In genomic region chr1:144149997-144150396, GRCm38 (mm10) we compare ENCODE assay signal across 20 mouse cellular contexts. TPM values are rescaled to one million over a fixed set of nuclear protein-coding genes. Genes with fewer than 3 reads are reported as not detected.
A peak's percentile ranks its signal among the peaks of the same experiment; 100 is the strongest.
DNase-seq lines count a peak whose midpoint lies in the region; TF ChIP-seq lines count a peak whose summit lies in the region.
"Had no signal": no experiment of that assay in that cellular context is flagged by ENCODE, and none has a peak within 500 bp of the region (broad histone marks: within the 10 kb centered on the region; RNA-seq: fewer than 3 reads in every experiment).

No protein-coding gene starts in this region.

- H3K36me3 ChIP-seq in CH12.LX (replicated peaks in 1 of 2; ENCODE audit: control insufficient read depth in 1 of 2, insufficient read depth in 1 of 2, low read length in 1 of 2) (peaks cover 21 to 65% of the 10 kb centered on the region in 2 experiments), MEL (ENCODE audit: control insufficient read depth in 1 of 2, insufficient read depth in 2 of 2, low read length in 2 of 2) (no peaks in the 10 kb centered on the region)
- H3K36me3 ChIP-seq: G1E had no signal

- H3K79me2 ChIP-seq in CH12.LX (replicated peaks; ENCODE audit: control insufficient read depth, extremely low read depth, insufficient read depth, poor library complexity, severe bottlenecking) (peaks cover 31% of the 10 kb centered on the region), MEL (ENCODE audit: control insufficient read depth, insufficient read depth, low read length, poor library complexity) (no peaks in the 10 kb centered on the region)

- no peak overlapping the region for H3K4me3 ChIP-seq in CH12.LX (replicated peaks in 1 of 3; ENCODE audit: low read depth in 2 of 3, low read length in 2 of 3, poor library complexity in 1 of 3)
- no peak overlapping the region for H3K4me3 ChIP-seq in MEL (ENCODE audit: control insufficient read depth in 1 of 2, insufficient read depth in 1 of 2, low read depth in 2 of 2, low read length in 2 of 2)

- H3K27ac ChIP-seq in CH12.LX (ENCODE audit: insufficient read depth, low read depth): no peak overlapping the region
- no peak overlapping the region for H3K27ac ChIP-seq in MEL (ENCODE audit: control insufficient read depth, low read depth, low read length)

- no peaks in the 10 kb centered on the region for H3K27me3 ChIP-seq in CH12.LX (replicated peaks)
- no peaks in the 10 kb centered on the region for H3K27me3 ChIP-seq in MEL (ENCODE audit: control insufficient read depth in 1 of 2, insufficient read depth in 2 of 2, low read length in 2 of 2)

- no peak for TF ChIP-seq CTCF in CH12.LX (conservative IDR thresholded peaks at IDR 0.05 in 1 of 2, IDR thresholded peaks at IDR 0.05 in 1 of 2; ENCODE audit: low read depth in 2 of 2, low read length in 2 of 2)
- TF ChIP-seq CTCF in MEL (IDR thresholded peaks at IDR 0.05 in 2 of 3, conservative IDR thresholded peaks at IDR 0.05 in 1 of 3; ENCODE audit: control insufficient read depth in 1 of 3, insufficient read depth in 1 of 3, low read depth in 2 of 3, low read length in 3 of 3, poor library complexity in 1 of 3, severe bottlenecking in 1 of 3): no peak

- H3K9ac ChIP-seq in CH12.LX (ENCODE audit: insufficient read depth, low read depth): no peak overlapping the region
- no peak overlapping the region for H3K9ac ChIP-seq in MEL (ENCODE audit: control insufficient read depth, low read depth, low read length, poor library complexity, severe bottlenecking)

- H3K9me3 ChIP-seq in CH12.LX (replicated peaks; ENCODE audit: low read length) (no peaks in the 10 kb centered on the region), MEL (replicated peaks; ENCODE audit: insufficient read depth, low read length) (no peaks in the 10 kb centered on the region)
- H3K9me3 ChIP-seq: G1E had no signal

- no peak for TF ChIP-seq RAD21 in CH12.LX (IDR thresholded peaks at IDR 0.05; ENCODE audit: low read depth, low read length)
- no peak for TF ChIP-seq RAD21 in MEL (IDR thresholded peaks at IDR 0.05; ENCODE audit: low read depth, low read length)

- H3K4me1 ChIP-seq in CH12.LX (ENCODE audit: control insufficient read depth in 1 of 2, insufficient read depth in 2 of 2) (peaks cover 0 to 31% of the 10 kb centered on the region in 2 experiments; a peak in 3 of 4 replicates), MEL (ENCODE audit: control insufficient read depth in 1 of 2, insufficient read depth in 2 of 2, low read length in 2 of 2) (no peaks in the 10 kb centered on the region; a peak in 2 of 4 replicates)

- no peak for DNase-seq in CH12.LX (ENCODE audit: extremely low read depth)
- DNase-seq in MEL (ENCODE audit: low read depth, low spot score): no peak
- DNase-seq in natural killer cell, adult 2 months (ENCODE audit: low spot score in 2 of 2): no peak
- no peak for DNase-seq in left cerebral cortex, adult 18-20 months (ENCODE audit: low spot score in 2 of 2)
- DNase-seq: adrenal gland, adult 2 months; adrenal gland, adult 8-10 months; adrenal gland, postnatal 10 days; adrenal gland, postnatal 14 days; adrenal gland, postnatal 25 days; adrenal gland, postnatal 36 days; B cell, adult 2 months; cerebellum, adult 11 months; cerebellum, adult 11-12 months; cerebellum, adult 18-20 months; cerebellum, adult 2 months; cerebellum, adult 8-10 months had no signal

- dilution Hi-C loops in CH12.LX (cut with MboI; ENCODE audit: extremely low pct_ligation_motif_present, extremely low pct_unique_long_range_greater_than_20kb, low sequenced_read_pairs): no loop called here

- TF ChIP-seq POLR2A in CH12.LX (IDR thresholded peaks at IDR 0.05; ENCODE audit: low read depth, low read length): no peak
- TF ChIP-seq POLR2A in MEL (IDR thresholded peaks at IDR 0.05; ENCODE audit: control insufficient read depth in 1 of 2, insufficient read depth in 1 of 2, low read depth in 1 of 2, low read length in 2 of 2, poor library complexity in 1 of 2): no peak

- H3K4me2 ChIP-seq in CH12.LX (ENCODE audit: insufficient read depth, low read depth, poor library complexity, severe bottlenecking): no peak overlapping the region

- TF ChIP-seq EP300 in CH12.LX (IDR thresholded peaks at IDR 0.05; ENCODE audit: low read length) (no peak), MEL (IDR thresholded peaks at IDR 0.05; ENCODE audit: low read depth in 1 of 2, low read length in 2 of 2) (no peak)

- in situ Hi-C loops in CH12.LX (cut with MboI; ENCODE audit: low pct_ligation_motif_present, low pct_unique_long_range_greater_than_20kb, low sequenced_read_pairs): no loop called here

TF ChIP-seq in CH12.LX, 34 proteins besides CTCF, POLR2A, EP300 and RAD21:
- TF ChIP-seq ZNF384 (IDR thresholded peaks at IDR 0.05; ENCODE audit: low read depth, low read length) (peak; percentile 61; the same call in 1 of the 2 replicates), SMC3 (IDR thresholded peaks at IDR 0.05; ENCODE audit: low read depth, low read length) (no peak)

TF ChIP-seq in MEL, 35 proteins besides CTCF, POLR2A, EP300 and RAD21:
- TF ChIP-seq TCF12 (IDR thresholded peaks at IDR 0.05; ENCODE audit: low read depth, low read length) (no peak), MAFK (IDR thresholded peaks at IDR 0.05; ENCODE audit: borderline replicate concordance, low read depth, low read length) (no peak), GABPA (IDR thresholded peaks at IDR 0.05; ENCODE audit: low read depth, low read length) (no peak), ZNF384 (IDR thresholded peaks at IDR 0.05; ENCODE audit: low read depth, low read length) (peak; percentile 55), POLR2AphosphoS5 (IDR thresholded peaks at IDR 0.05; ENCODE audit: borderline replicate concordance, low read depth, low read length) (no peak)

RNA-seq across cellular contexts. Expression of gene Rgs13, which starts 27.2 kb away (rescaled TPM):
- total RNA-seq in CH12.LX (2012; rRNA removed) (149 and 168 TPM in 2 replicates), CH12.LX (2014; rRNA removed) (1,247 and 1,500 TPM in 2 replicates), MEL (2012; rRNA removed) (not detected in 2 replicates)
- polyA plus RNA-seq in CH12.LX (2012; ENCODE audit: insufficient read length, low read depth) (619 and 698 TPM in 2 replicates), MEL (2012; ENCODE audit: insufficient read depth in 1 of 2, insufficient read length in 2 of 2, low read depth in 1 of 2, low replicate concordance in 2 of 2, missing spikeins in 1 of 2) (not detected)
- total RNA-seq in left cerebral cortex, adult 18-20 months (2021): 1 to 10 TPM; 1.1 to 1.6 TPM
- total RNA-seq: adrenal gland, adult 18-20 months; adrenal gland, adult 2 months; adrenal gland, adult 8-10 months; adrenal gland, postnatal 10 days; adrenal gland, postnatal 14 days; adrenal gland, postnatal 25 days; adrenal gland, postnatal 36 days had no signal
- polyA plus RNA-seq: adrenal gland, adult 2 months; C2C12; cerebellum, adult 2 months; Patski had no signal

Comparison
In these comparisons a context has a peak if more than half of its experiments do, and no peak if none do; other contexts are left out.
1. RNA of gene Rgs13, which starts 27.2 kb away (total RNA-seq): 149 to 1,500 TPM in CH12.LX; 1.1 to 1.6 TPM in left cerebral cortex, adult 18-20 months and not detected in MEL; every median in the first group is over 10 times any median in the second.
2. Of the 35 proteins assayed by ChIP-seq in both MEL and CH12.LX: peak only in MEL: none; only in CH12.LX: none; in both: ZNF384; in neither: 34.